ENCODE assay signal across 12 mouse cellular contexts in genomic region chr10:78296371-78296770, GRCm38 (mm10). TPM values are rescaled to one million over a fixed set of nuclear protein-coding genes. Genes with fewer than 3 reads are reported as not detected.
DNase-seq lines count a peak whose midpoint lies in the region; TF ChIP-seq lines count a peak whose summit lies in the region.
"Had no signal": no experiment of that assay in that cellular context is flagged by ENCODE, and none has a peak within 500 bp of the region (broad histone marks: within the 10 kb centered on the region; RNA-seq: fewer than 3 reads in every experiment).

No protein-coding gene starts in this region.

- dilution Hi-C loops in CH12.LX (cut with MboI; ENCODE audit: extremely low pct_ligation_motif_present, extremely low pct_unique_long_range_greater_than_20kb, low sequenced_read_pairs): no loop called here

- H3K9ac ChIP-seq in CH12.LX (ENCODE audit: insufficient read depth, low read depth): no peak overlapping the region
- H3K9ac ChIP-seq: forebrain, embryonic 13.5 days; lung, embryonic 15.5 days; midbrain, embryonic 13.5 days had no signal

- H3K4me2 ChIP-seq in CH12.LX (ENCODE audit: insufficient read depth, low read depth, poor library complexity, severe bottlenecking): peak overlapping the region; percentile 78; the same call in 1 of the 2 replicates
- H3K4me2 ChIP-seq: forebrain, embryonic 13.5 days; limb, embryonic 13.5 days; lung, embryonic 15.5 days; midbrain, embryonic 13.5 days had no signal

- no peak for TF ChIP-seq POLR2A in kidney, adult 2 months (IDR thresholded peaks at IDR 0.05; ENCODE audit: low read depth, low read length)
- no peak for TF ChIP-seq POLR2A in CH12.LX (IDR thresholded peaks at IDR 0.05; ENCODE audit: low read depth, low read length)

- H3K79me2 ChIP-seq in CH12.LX (replicated peaks; ENCODE audit: control insufficient read depth, extremely low read depth, insufficient read depth, poor library complexity, severe bottlenecking): no peaks in the 10 kb centered on the region

- TF ChIP-seq RAD21 in CH12.LX (IDR thresholded peaks at IDR 0.05; ENCODE audit: low read depth, low read length): no peak

- H3K4me3 ChIP-seq in kidney, adult 2 months (ENCODE audit: insufficient read depth, low read depth, low read length): no peak overlapping the region
- peak overlapping the region in 2 of 3 experiments; percentile 62 to 67 for H3K4me3 ChIP-seq in CH12.LX (replicated peaks in 1 of 3; ENCODE audit: low read depth in 2 of 3, low read length in 2 of 3, poor library complexity in 1 of 3)
- H3K4me3 ChIP-seq: forebrain, embryonic 13.5 days; limb, embryonic 13.5 days; lung, embryonic 15.5 days; midbrain, embryonic 13.5 days had no signal

- H3K4me1 ChIP-seq in kidney, adult 2 months (ENCODE audit: control insufficient read depth, insufficient read depth, low read length): peaks cover 61% of the 10 kb centered on the region
- H3K4me1 ChIP-seq in CH12.LX (ENCODE audit: control insufficient read depth in 1 of 2, insufficient read depth in 2 of 2): peaks cover 13 to 86% of the 10 kb centered on the region in 2 experiments
- H3K4me1 ChIP-seq: forebrain, embryonic 13.5 days; midbrain, embryonic 13.5 days had no signal

- TF ChIP-seq EP300 in CH12.LX (IDR thresholded peaks at IDR 0.05; ENCODE audit: low read length): no peak

- in situ Hi-C loops in CH12.LX (cut with MboI; ENCODE audit: low pct_ligation_motif_present, low pct_unique_long_range_greater_than_20kb, low sequenced_read_pairs): no loop called here

- WGBS in kidney, adult 2 months: 79% methylated on average over 5 of the region's 5 CpGs

- peak overlapping the region; percentile 85; the same call in 1 of the 2 replicates for H3K27ac ChIP-seq in kidney, adult 2 months (ENCODE audit: insufficient read depth, low read depth, low read length)
- H3K27ac ChIP-seq in CH12.LX (ENCODE audit: insufficient read depth, low read depth): no peak overlapping the region
- H3K27ac ChIP-seq: forebrain, embryonic 13.5 days; limb, embryonic 13.5 days; midbrain, embryonic 13.5 days had no signal

- no peaks in the 10 kb centered on the region for H3K36me3 ChIP-seq in kidney, adult 2 months (ENCODE audit: control insufficient read depth, insufficient read depth, low read length)
- peaks cover 4 to 42% of the 10 kb centered on the region in 2 experiments for H3K36me3 ChIP-seq in CH12.LX (replicated peaks in 1 of 2; ENCODE audit: control insufficient read depth in 1 of 2, insufficient read depth in 1 of 2, low read length in 1 of 2)
- H3K36me3 ChIP-seq: lung, embryonic 15.5 days; midbrain, embryonic 13.5 days had no signal

- no peak for TF ChIP-seq CTCF in kidney, adult 2 months (conservative IDR thresholded peaks at IDR 0.05; ENCODE audit: insufficient read depth, insufficient read length, low read depth, low read length)
- no peak for TF ChIP-seq CTCF in CH12.LX (conservative IDR thresholded peaks at IDR 0.05 in 1 of 2, IDR thresholded peaks at IDR 0.05 in 1 of 2; ENCODE audit: low read depth in 2 of 2, low read length in 2 of 2)

- H3K9me3 ChIP-seq in CH12.LX (replicated peaks; ENCODE audit: low read length): no peaks in the 10 kb centered on the region
- H3K9me3 ChIP-seq: forebrain, embryonic 13.5 days; limb, embryonic 13.5 days; lung, embryonic 15.5 days; midbrain, embryonic 13.5 days had no signal

- DNase-seq in kidney, adult 2 months: no peak
- no peak for DNase-seq in kidney, adult 11 months
- no peak for DNase-seq in CH12.LX (ENCODE audit: extremely low read depth)
- peak; percentile 72 for DNase-seq in adrenal gland, postnatal 10 days
- DNase-seq in lung, postnatal 25 days (ENCODE audit: low spot score): peak; percentile 59
- DNase-seq in urinary bladder, postnatal 10 days (ENCODE audit: low spot score): no peak
- no peak for DNase-seq in urinary bladder, postnatal 4 days (ENCODE audit: low spot score in 2 of 2)
- DNase-seq: embryo, embryonic 11 days had no signal

- no peaks in the 10 kb centered on the region for H3K27me3 ChIP-seq in kidney, adult 2 months (replicated peaks; ENCODE audit: control insufficient read depth, insufficient read depth, low read length)
- H3K27me3 ChIP-seq in CH12.LX (replicated peaks): no peaks in the 10 kb centered on the region
- H3K27me3 ChIP-seq: forebrain, embryonic 13.5 days; limb, embryonic 13.5 days; lung, embryonic 15.5 days; midbrain, embryonic 13.5 days had no signal

TF ChIP-seq in CH12.LX, 34 proteins besides CTCF, POLR2A, EP300 and RAD21:
- TF ChIP-seq CHD2 (IDR thresholded peaks at IDR 0.05; ENCODE audit: low read length): no peak
- no peak for TF ChIP-seq IRF4 (IDR thresholded peaks at IDR 0.05; ENCODE audit: low read depth, low read length)
- TF ChIP-seq GABPA (IDR thresholded peaks at IDR 0.05; ENCODE audit: insufficient replicate concordance, low read depth, low read length): no peak
- TF ChIP-seq KAT2A (IDR thresholded peaks at IDR 0.05; ENCODE audit: insufficient replicate concordance, low read length): no peak
- no peak for TF ChIP-seq HCFC1 (IDR thresholded peaks at IDR 0.05; ENCODE audit: low read depth, low read length)
- no peak for TF ChIP-seq POLR2AphosphoS2 (IDR thresholded peaks at IDR 0.05; ENCODE audit: low read depth, low read length)
- no peak for TF ChIP-seq MAFK (IDR thresholded peaks at IDR 0.05; ENCODE audit: insufficient replicate concordance, low read length)
- no peak for TF ChIP-seq RCOR1 (conservative IDR thresholded peaks at IDR 0.05; ENCODE audit: low read depth, low read length)
- TF ChIP-seq ELF1 (IDR thresholded peaks at IDR 0.05; ENCODE audit: low read depth, low read length): no peak
- TF ChIP-seq ZNF384 (IDR thresholded peaks at IDR 0.05; ENCODE audit: low read depth, low read length): no peak
- no peak for TF ChIP-seq CHD1 (IDR thresholded peaks at IDR 0.05; ENCODE audit: low read depth, low read length)
- TF ChIP-seq BHLHE40 (IDR thresholded peaks at IDR 0.05; ENCODE audit: low read depth, low read length): no peak
- no peak for TF ChIP-seq ETS1 (conservative IDR thresholded peaks at IDR 0.05; ENCODE audit: low read depth, low read length)
- no peak for TF ChIP-seq UBTF (IDR thresholded peaks at IDR 0.05; ENCODE audit: low read depth, low read length)
- TF ChIP-seq MAZ (IDR thresholded peaks at IDR 0.05; ENCODE audit: low read depth, low read length): no peak
- no peak for TF ChIP-seq NELFE (IDR thresholded peaks at IDR 0.05; ENCODE audit: low read depth, low read length)
- no peak for TF ChIP-seq NRF1 (IDR thresholded peaks at IDR 0.05; ENCODE audit: low read depth, low read length)
- TF ChIP-seq TBP (conservative IDR thresholded peaks at IDR 0.05; ENCODE audit: low read depth, low read length): no peak
- TF ChIP-seq USF1 (IDR thresholded peaks at IDR 0.05; ENCODE audit: low read depth, low read length): no peak

RNA-seq across cellular contexts. Expression of gene Trappc10, which starts 51.9 kb away (rescaled TPM):
- 45.0 and 57.5 TPM in 2 replicates for polyA plus RNA-seq in kidney, adult 2 months (2012; rRNA removed)
- 22.1 and 23.4 TPM in 2 replicates for total RNA-seq in CH12.LX (2012; rRNA removed)
- 24.7 and 26.5 TPM in 2 replicates for total RNA-seq in CH12.LX (2014; rRNA removed)
- 21.2 and 26.7 TPM in 2 replicates for polyA plus RNA-seq in CH12.LX (2012; ENCODE audit: insufficient read length, low read depth)
- 10 to 100 TPM; 44.3 to 53.2 TPM for total RNA-seq in adrenal gland, postnatal 10 days (2021)

RNA-seq across cellular contexts. Expression of gene Agpat3, which starts 55.9 kb away (rescaled TPM):
- polyA plus RNA-seq in kidney, adult 2 months (2012; rRNA removed): 460 and 530 TPM in 2 replicates
- 49.4 and 63.1 TPM in 2 replicates for total RNA-seq in CH12.LX (2012; rRNA removed)
- 36.7 and 40.1 TPM in 2 replicates for total RNA-seq in CH12.LX (2014; rRNA removed)
- 67.2 and 70.0 TPM in 2 replicates for polyA plus RNA-seq in CH12.LX (2012; ENCODE audit: insufficient read length, low read depth)
- 100 to 1,000 TPM; 327 to 351 TPM for total RNA-seq in adrenal gland, postnatal 10 days (2021)

Comparison
In these comparisons a context has a peak if more than half of its experiments do, and no peak if none do; other contexts are left out.
1. DNase-seq: peak in adrenal gland, postnatal 10 days (single experiment) and lung, postnatal 25 days (single experiment); none in kidney, adult 2 months (single experiment), kidney, adult 11 months (single experiment), CH12.LX (single experiment), urinary bladder, postnatal 10 days (single experiment) and urinary bladder, postnatal 4 days (0 of 2).
2. RNA of gene Agpat3, which starts 55.9 kb away (total RNA-seq): 327 to 351 TPM in adrenal gland, postnatal 10 days; 36.7 to 63.1 TPM in CH12.LX; every median in the first group is over 4 times any median in the second.